ENCODE assay signal across 9 mouse cellular contexts in genomic region chr1:166308471-166308850, GRCm38 (mm10). TPM values are rescaled to one million over a fixed set of nuclear protein-coding genes. Genes with fewer than 3 reads are reported as not detected.
A peak's percentile ranks its signal among the peaks of the same experiment; 100 is the strongest.
DNase-seq lines count a peak whose midpoint lies in the region; ATAC-seq and TF ChIP-seq lines count a peak whose summit lies in the region.
"Had no signal": no experiment of that assay in that cellular context is flagged by ENCODE, and none has a peak within 500 bp of the region (broad histone marks: within the 10 kb centered on the region; RNA-seq: fewer than 3 reads in every experiment).

No protein-coding gene starts in this region.

- peaks cover 44% of the 10 kb centered on the region for H3K27me3 ChIP-seq in heart, embryonic 15.5 days
- peaks cover 18% of the 10 kb centered on the region for H3K27me3 ChIP-seq in hindbrain, embryonic 12.5 days
- H3K27me3 ChIP-seq in midbrain, embryonic 11.5 days (ENCODE audit: control insufficient read depth, insufficient read depth, low read length), result no peaks in the 10 kb centered on the region; the same call in 1 of the 2 replicates
- H3K27me3 ChIP-seq: CH12.LX had no signal

- H3K9me3 ChIP-seq in heart, embryonic 15.5 days (replicated peaks), result no peaks in the 10 kb centered on the region
- no peaks in the 10 kb centered on the region for H3K9me3 ChIP-seq in hindbrain, embryonic 12.5 days (replicated peaks)
- H3K9me3 ChIP-seq in midbrain, embryonic 11.5 days (ENCODE audit: control insufficient read depth, low read length), result no peaks in the 10 kb centered on the region

- TF ChIP-seq POLR2A in cortical plate, adult 2 months (IDR thresholded peaks at IDR 0.05; ENCODE audit: extremely low read depth, insufficient read depth, low read length), result no peak

- H3K4me1 ChIP-seq in heart, embryonic 15.5 days (replicated peaks), result peaks cover 11% of the 10 kb centered on the region
- H3K4me1 ChIP-seq in cortical plate, adult 2 months (ENCODE audit: control insufficient read depth, insufficient read depth, low read length), result peaks cover 13% of the 10 kb centered on the region
- peaks cover 9% of the 10 kb centered on the region for H3K4me1 ChIP-seq in hindbrain, embryonic 12.5 days
- peaks cover 10% of the 10 kb centered on the region; the same call in 1 of the 2 replicates for H3K4me1 ChIP-seq in midbrain, embryonic 11.5 days (ENCODE audit: control insufficient read depth, insufficient read depth, low read length)

- peak overlapping the region; percentile 42; the same call in 1 of the 2 replicates for H3K9ac ChIP-seq in heart, embryonic 15.5 days
- peak overlapping the region; percentile 73 for H3K9ac ChIP-seq in hindbrain, embryonic 12.5 days
- H3K9ac ChIP-seq in midbrain, embryonic 11.5 days (ENCODE audit: low read length), result peak overlapping the region; percentile 65; the same call in 1 of the 2 replicates

- no peak for ATAC-seq in heart, embryonic 15.5 days (replicated peaks; ENCODE audit: insufficient number of reproducible peaks, insufficient read depth, low FRiP score, low read depth)
- ATAC-seq in hindbrain, embryonic 12.5 days (ENCODE audit: low FRiP score), result no peak
- no peak for ATAC-seq in midbrain, embryonic 11.5 days (ENCODE audit: low FRiP score)

- peak overlapping the region; percentile 98 for H3K4me2 ChIP-seq in heart, embryonic 15.5 days
- H3K4me2 ChIP-seq in hindbrain, embryonic 12.5 days (replicated peaks), result peak overlapping the region; percentile 95
- peak overlapping the region; percentile 63 for H3K4me2 ChIP-seq in midbrain, embryonic 11.5 days

- no peak overlapping the region for H3K27ac ChIP-seq in heart, embryonic 15.5 days
- peak overlapping the region; percentile 61; the same call in 1 of the 2 replicates for H3K27ac ChIP-seq in cortical plate, adult 2 months (ENCODE audit: insufficient read depth, low read length)
- H3K27ac ChIP-seq in hindbrain, embryonic 12.5 days, result no peak overlapping the region
- H3K27ac ChIP-seq in midbrain, embryonic 11.5 days (ENCODE audit: low read depth, low read length), result no peak overlapping the region

- H3K36me3 ChIP-seq in heart, embryonic 15.5 days, result no peaks in the 10 kb centered on the region
- no peaks in the 10 kb centered on the region for H3K36me3 ChIP-seq in hindbrain, embryonic 12.5 days
- peaks cover 17% of the 10 kb centered on the region for H3K36me3 ChIP-seq in midbrain, embryonic 11.5 days (ENCODE audit: control insufficient read depth, insufficient read depth, low read length)

- peak overlapping the region; percentile 56 for H3K4me3 ChIP-seq in heart, embryonic 15.5 days
- peak overlapping the region; percentile 27; the same call in 1 of the 2 replicates for H3K4me3 ChIP-seq in cortical plate, adult 2 months (ENCODE audit: insufficient read depth, low read length)
- H3K4me3 ChIP-seq in hindbrain, embryonic 12.5 days, result peak overlapping the region; percentile 57
- H3K4me3 ChIP-seq in midbrain, embryonic 11.5 days (ENCODE audit: low read depth, low read length), result peak overlapping the region; percentile 40

- 8% methylated on average over 5 of the region's 5 CpGs for WGBS in heart, embryonic 15.5 days
- 18% methylated on average over 5 of the region's 5 CpGs for WGBS in hindbrain, embryonic 12.5 days
- 31% methylated on average over 5 of the region's 5 CpGs for WGBS in midbrain, embryonic 11.5 days

- DNase-seq in heart, adult 8-10 months (ENCODE audit: low spot score), result no peak
- DNase-seq in midbrain, embryonic 11.5 days (ENCODE audit: low spot score, missing footprints), result peak; percentile 92
- no peak for DNase-seq in adrenal gland, adult 8-10 months
- DNase-seq in cerebellum, postnatal 25 days, result no peak
- no peak for DNase-seq in layer of hippocampus, adult 18-20 months (ENCODE audit: low spot score in 2 of 2)

- no peak for TF ChIP-seq CTCF in cortical plate, adult 2 months (IDR thresholded peaks at IDR 0.05; ENCODE audit: extremely low read depth, insufficient read depth, low read length)

RNA-seq across cellular contexts. Expression of gene Ildr2, which starts 54.5 kb away (rescaled TPM):
- 0.92 and 1.2 TPM in 2 replicates for polyA plus RNA-seq in heart, embryonic 15.5 days (2015; fragmentation: Nextera tagmentation; extraction: Ambion mirVana)
- total RNA-seq in heart, adult 8-10 months (2022), result 1 to 10 TPM; 2.7 to 3.2 (median 2.9) TPM
- polyA plus RNA-seq in cortical plate, adult 2 months (2012; rRNA removed), result 27.8 and 28.9 TPM in 2 replicates
- 5.6 and 6.5 TPM in 2 replicates for polyA plus RNA-seq in hindbrain, embryonic 12.5 days (2016; fragmentation: Nextera tagmentation; extraction: Ambion mirVana)
- polyA plus RNA-seq in midbrain, embryonic 11.5 days (2014; fragmentation: Nextera tagmentation; extraction: Ambion mirVana), result 12.2 and 12.8 TPM in 2 replicates
- total RNA-seq in adrenal gland, adult 8-10 months (2022), result 10 to 100 TPM in 2 of 4 experiments, 1 to 10 TPM in 2; 4.0 to 16.9 (median 10.1) TPM
- total RNA-seq in layer of hippocampus, adult 18-20 months (2021), result 10 to 100 TPM; 70.4 to 71.6 TPM
- total RNA-seq: CH12.LX had no signal
